Mouse (Mus musculus): ENCODE results near the gene Rtbdn. TPM values are rescaled to one million over a fixed set of nuclear protein-coding genes. Genes with fewer than 3 reads are reported as not detected.

Gene Rtbdn
- polyA plus RNA-seq, 1 experiment from 2014 or later = 0.26 TPM

DNA sequence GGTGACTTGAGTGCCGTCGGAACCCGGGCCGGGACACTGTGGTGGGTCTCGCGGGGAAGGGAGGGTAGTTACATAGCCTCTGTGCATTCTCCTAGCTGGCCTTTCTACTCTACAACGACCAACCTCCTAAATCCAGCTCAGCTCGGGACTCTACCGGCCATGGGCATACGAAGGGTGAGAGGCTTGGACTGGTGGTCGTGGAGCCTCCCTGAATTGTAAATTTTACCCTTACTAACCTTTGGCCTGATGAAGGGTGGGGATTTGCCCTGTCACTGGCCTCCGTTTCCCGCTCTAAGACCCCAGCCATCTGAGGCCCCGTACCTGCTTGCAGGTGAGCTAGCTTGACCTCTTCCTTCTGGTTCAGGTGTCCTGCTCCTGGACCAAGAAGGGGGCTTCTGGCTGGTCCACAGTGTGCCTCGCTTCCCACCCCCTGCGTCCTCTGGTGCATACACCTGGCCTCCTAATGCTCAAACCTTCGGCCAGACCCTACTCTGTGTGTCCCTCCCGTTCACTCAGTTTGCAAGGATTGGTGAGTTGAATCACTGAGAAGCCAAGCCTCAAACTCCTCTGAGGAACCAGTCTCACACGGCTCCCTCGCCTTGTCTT is 37.5 kb upstream of the Rtbdn start:
- H3K36me3 ChIP-seq = no peaks in the 10 kb centered on the region
- H3K4me1 ChIP-seq (replicated peaks) = peaks cover 21% of the 10 kb centered on the region
- 47% methylated on average over 20 of the region's 20 CpGs for WGBS
- H3K27ac ChIP-seq = no peak overlapping the region
- peak overlapping the region; percentile 70 for H3K9ac ChIP-seq
- H3K4me3 ChIP-seq = peak overlapping the region; percentile 61
- H3K9me3 ChIP-seq (replicated peaks) = no peaks in the 10 kb centered on the region
- peaks cover 52% of the 10 kb centered on the region for H3K27me3 ChIP-seq
- peak overlapping the region; percentile 95 for H3K4me2 ChIP-seq
- no peak for ATAC-seq (replicated peaks; ENCODE audit: insufficient number of reproducible peaks, insufficient read depth, low FRiP score, low read depth)

DNA sequence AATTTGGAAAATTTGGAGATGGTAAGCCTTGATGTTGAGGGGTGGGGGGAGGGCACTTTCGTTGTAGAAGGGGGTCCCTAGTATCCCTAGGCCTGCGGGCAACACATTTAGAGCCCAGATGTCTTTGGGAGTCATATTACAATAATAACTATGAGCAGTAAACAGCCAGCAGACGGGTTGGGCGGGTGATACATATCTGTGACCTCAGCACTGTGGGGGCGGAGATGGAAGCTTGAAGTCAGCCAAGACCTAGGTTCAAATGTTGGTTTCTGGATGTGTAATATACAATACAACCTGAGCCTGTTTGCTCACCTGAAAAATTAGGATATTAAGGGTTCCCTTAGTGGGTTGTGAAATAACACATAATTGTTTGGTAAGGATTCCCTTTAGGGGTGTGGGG is 36.8 kb upstream of the Rtbdn start:
- H3K36me3 ChIP-seq = no peaks in the 10 kb centered on the region
- no peak overlapping the region for H3K4me3 ChIP-seq
- H3K4me1 ChIP-seq (replicated peaks) = peaks cover 21% of the 10 kb centered on the region
- H3K27me3 ChIP-seq = peaks cover 57% of the 10 kb centered on the region
- 0 out of 2 replicates have a peak overlapping the region, but pooled peaks have one; percentile 95 for H3K4me2 ChIP-seq
- 78% methylated on average over 5 of the region's 5 CpGs for WGBS
- H3K9me3 ChIP-seq (replicated peaks) = no peaks in the 10 kb centered on the region
- ATAC-seq (replicated peaks; ENCODE audit: insufficient number of reproducible peaks, insufficient read depth, low FRiP score, low read depth) = no peak
- no peak overlapping the region for H3K27ac ChIP-seq
- H3K9ac ChIP-seq = no peak overlapping the region

DNA sequence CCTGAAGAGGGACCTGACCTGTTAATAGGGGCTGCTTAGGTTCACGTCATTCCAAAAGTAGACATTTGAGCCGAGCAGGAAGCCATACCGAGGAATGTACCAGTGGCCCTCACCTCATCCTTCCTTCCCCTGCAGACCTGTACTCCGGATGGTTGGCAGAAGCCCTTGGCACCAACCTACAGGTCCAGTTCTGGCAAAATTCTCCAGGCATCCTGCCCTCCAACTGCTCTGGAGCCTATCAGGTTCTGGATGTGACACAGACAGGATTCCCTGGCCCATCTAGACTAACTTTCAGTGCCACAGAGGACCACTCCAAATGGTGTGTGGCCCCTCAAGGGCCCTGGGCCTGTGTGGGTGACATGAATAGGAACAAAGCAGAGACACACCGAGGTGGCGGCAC is 36.2 kb upstream of the Rtbdn start:
- Histone ChIP-seq H3K27ac (no peak overlapping the region), H3K4me2 (no peak overlapping the region), H3K9me3 (replicated peaks) (no peaks in the 10 kb centered on the region), H3K36me3 (no peaks in the 10 kb centered on the region), H3K4me3 (no peak overlapping the region), H3K27me3 (peaks cover 63% of the 10 kb centered on the region), H3K4me1 (replicated peaks) (peaks cover 21% of the 10 kb centered on the region), H3K9ac (no peak overlapping the region)
- ATAC-seq (replicated peaks; ENCODE audit: insufficient number of reproducible peaks, insufficient read depth, low FRiP score, low read depth) = no peak
- 83% methylated on average over 6 of the region's 6 CpGs for WGBS

DNA sequence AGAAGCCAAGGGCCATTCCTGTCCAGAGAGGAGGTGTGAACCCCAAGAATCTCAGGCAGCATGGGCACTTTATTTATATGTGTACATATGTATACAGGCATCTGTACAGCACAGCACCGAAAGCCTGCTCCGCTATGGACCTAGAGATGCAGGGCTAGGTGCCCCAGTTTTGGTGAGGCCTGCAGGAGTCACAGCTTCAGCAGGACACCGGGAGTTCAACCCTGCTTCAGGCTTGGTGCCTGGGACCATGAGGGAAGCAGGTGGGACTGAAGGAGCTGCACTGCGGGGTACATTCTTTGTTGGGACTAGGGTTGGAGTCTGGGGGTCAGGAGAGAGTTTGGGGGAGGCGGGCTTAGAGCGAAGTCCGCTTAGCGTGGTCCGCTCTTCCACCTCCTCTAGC is 34.9 kb upstream of the Rtbdn start:
- H3K27me3 ChIP-seq = peaks cover 75% of the 10 kb centered on the region
- no peaks in the 10 kb centered on the region for H3K36me3 ChIP-seq
- 86% methylated on average over 9 of the region's 9 CpGs for WGBS
- H3K4me3 ChIP-seq = peak overlapping the region; percentile 49; the same call in 1 of the 2 replicates
- no peaks in the 10 kb centered on the region for H3K9me3 ChIP-seq (replicated peaks)
- H3K4me1 ChIP-seq (replicated peaks) = peaks cover 21% of the 10 kb centered on the region
- no peak for ATAC-seq (replicated peaks; ENCODE audit: insufficient number of reproducible peaks, insufficient read depth, low FRiP score, low read depth)
- H3K9ac ChIP-seq = no peak overlapping the region
- no peak overlapping the region for H3K4me2 ChIP-seq
- H3K27ac ChIP-seq = no peak overlapping the region

DNA sequence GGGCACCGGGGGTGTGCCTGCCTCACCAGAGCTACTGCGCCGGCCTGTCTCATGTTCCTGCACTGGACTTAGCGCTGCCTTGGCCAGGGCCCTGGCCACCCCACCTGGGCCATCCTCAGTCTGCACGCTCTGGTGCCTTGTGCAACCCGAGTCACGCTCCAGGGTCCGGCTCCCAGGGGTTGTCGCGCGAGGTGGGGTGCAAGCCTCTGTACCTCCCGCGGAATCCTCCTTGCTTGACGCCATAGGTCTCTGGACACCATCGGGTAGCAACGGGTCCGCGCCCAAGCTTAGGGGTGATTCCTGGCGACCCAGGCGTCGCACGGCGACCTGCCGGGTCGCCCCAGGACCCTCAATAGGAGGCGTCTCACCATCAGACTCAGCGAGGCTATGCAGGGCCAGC is 34.4 kb upstream of the Rtbdn start:
- Histone ChIP-seq H3K27ac (no peak overlapping the region), H3K27me3 (peaks cover 80% of the 10 kb centered on the region), H3K4me2 (peak overlapping the region; percentile 89), H3K36me3 (no peaks in the 10 kb centered on the region), H3K4me3 (peak overlapping the region; percentile 49), H3K9ac (no peak overlapping the region), H3K4me1 (replicated peaks) (peaks cover 21% of the 10 kb centered on the region), H3K9me3 (replicated peaks) (no peaks in the 10 kb centered on the region)
- ATAC-seq (replicated peaks; ENCODE audit: insufficient number of reproducible peaks, insufficient read depth, low FRiP score, low read depth) = no peak
- WGBS = 23% methylated on average over 27 of the region's 27 CpGs

DNA sequence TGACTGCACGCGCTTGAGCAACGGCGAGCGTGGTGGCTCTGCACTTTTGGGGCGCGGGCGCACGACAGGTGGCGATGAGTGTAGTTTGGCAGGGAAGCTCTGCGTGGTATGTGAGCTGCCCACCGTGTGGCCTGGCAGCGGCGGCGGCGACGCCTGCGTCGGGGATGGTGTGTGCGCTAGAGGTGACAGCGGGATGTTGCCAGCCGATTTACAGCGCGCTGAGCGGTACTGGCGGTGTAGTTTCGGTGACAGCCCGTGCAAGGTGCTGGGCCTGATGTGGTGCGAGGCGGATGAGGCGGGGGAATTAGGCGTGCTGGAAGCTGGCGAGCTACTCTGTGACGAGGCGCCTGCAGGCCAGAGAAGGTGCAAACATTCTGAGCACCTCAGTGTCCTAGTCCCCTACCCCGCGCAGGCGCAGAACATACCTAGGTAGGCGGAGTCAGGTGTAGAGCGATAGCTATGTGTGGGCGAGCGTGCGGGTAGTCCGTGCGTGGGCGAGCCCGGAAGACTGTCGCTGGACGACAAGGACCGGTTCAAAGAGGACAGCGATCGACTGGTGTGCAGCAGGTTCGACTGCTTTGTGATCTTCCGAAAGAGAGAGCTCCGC is 33.8 kb upstream of the Rtbdn start:
- Histone ChIP-seq H3K4me3 (peak overlapping the region; percentile 49), H3K9ac (peak overlapping the region; percentile 27), H3K9me3 (replicated peaks) (no peaks in the 10 kb centered on the region), H3K27ac (no peak overlapping the region), H3K27me3 (peaks cover 86% of the 10 kb centered on the region), H3K36me3 (no peaks in the 10 kb centered on the region), H3K4me2 (peak overlapping the region; percentile 89), H3K4me1 (replicated peaks) (peaks cover 24% of the 10 kb centered on the region)
- ATAC-seq (replicated peaks; ENCODE audit: insufficient number of reproducible peaks, insufficient read depth, low FRiP score, low read depth) = no peak
- WGBS = under 1% methylated on average over 55 of the region's 55 CpGs

DNA sequence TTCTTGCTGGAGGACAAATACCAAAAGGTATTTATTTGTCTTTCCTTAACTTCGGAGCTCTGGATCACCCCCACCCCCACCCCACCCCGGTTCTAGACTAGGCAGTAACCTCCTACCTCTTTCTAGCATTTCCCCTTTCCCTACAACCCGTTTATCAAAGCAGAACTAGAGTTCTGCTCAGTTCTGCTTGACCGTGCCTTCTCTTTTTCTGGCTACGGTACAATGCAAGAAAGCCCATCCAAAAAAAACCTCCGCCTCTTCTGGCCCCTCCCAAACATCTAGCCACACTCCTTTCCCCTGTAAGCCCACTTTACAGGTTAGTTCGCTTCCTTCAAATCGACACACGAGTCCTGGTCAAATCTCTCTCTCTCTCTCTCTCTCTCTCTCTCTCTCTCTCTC is 33.3 kb upstream of the Rtbdn start:
- peak overlapping the region; percentile 89 for H3K4me2 ChIP-seq
- H3K4me3 ChIP-seq = peak overlapping the region; percentile 49
- H3K27me3 ChIP-seq = peaks cover 91% of the 10 kb centered on the region
- no peaks in the 10 kb centered on the region for H3K36me3 ChIP-seq
- peaks cover 24% of the 10 kb centered on the region for H3K4me1 ChIP-seq (replicated peaks)
- ATAC-seq (replicated peaks; ENCODE audit: insufficient number of reproducible peaks, insufficient read depth, low FRiP score, low read depth) = no peak
- peak overlapping the region; percentile 27 for H3K9ac ChIP-seq
- H3K9me3 ChIP-seq (replicated peaks) = no peaks in the 10 kb centered on the region
- H3K27ac ChIP-seq = no peak overlapping the region
- WGBS = 9% methylated on average over 9 of the region's 9 CpGs

DNA sequence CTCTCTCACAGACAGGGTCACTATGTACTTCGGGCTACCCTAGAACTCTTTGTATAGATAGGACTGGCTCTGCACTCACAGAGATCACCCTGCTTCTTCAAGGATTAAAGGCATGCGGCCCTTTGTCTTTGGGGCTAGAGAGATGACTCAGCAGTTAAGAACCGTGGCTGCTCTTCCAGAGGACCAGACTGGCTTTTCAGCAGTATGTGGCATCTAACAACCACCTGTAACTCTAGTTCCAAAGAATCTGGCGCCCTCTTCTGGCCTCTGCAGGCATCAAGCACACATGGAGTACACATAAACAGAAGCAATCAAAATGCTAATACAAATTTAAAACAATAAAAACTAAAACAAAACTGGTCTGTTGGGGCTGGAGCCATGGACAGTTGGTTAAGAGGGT is 32.8 kb upstream of the Rtbdn start:
- no peak for ATAC-seq (replicated peaks; ENCODE audit: insufficient number of reproducible peaks, insufficient read depth, low FRiP score, low read depth)
- H3K4me1 ChIP-seq (replicated peaks) = peaks cover 19% of the 10 kb centered on the region

DNA sequence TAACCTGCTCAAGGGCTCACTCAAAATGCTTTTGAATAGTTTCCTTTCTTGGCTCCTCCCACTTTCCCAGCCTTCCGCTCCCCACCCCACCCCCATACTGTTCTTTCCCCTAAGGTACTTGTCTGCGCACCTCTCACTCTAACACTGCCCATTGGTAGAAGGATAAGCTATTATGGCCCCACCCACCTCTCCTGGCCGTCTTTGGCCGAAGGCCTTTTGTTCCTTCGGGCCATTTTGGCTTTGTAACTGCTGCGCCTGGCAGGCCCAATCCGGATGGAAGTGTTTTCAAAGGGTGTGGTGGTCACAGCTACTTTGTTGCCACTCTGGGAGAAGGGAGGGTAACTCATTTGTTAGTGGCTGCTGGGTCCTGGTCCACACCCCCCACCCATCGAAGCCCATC is 31.5 kb upstream of the Rtbdn start:
- H3K9ac ChIP-seq = no peak overlapping the region
- peaks cover 92% of the 10 kb centered on the region for H3K27me3 ChIP-seq
- no peaks in the 10 kb centered on the region for H3K9me3 ChIP-seq (replicated peaks)
- H3K4me3 ChIP-seq = no peak overlapping the region
- H3K27ac ChIP-seq = no peak overlapping the region
- H3K36me3 ChIP-seq = no peaks in the 10 kb centered on the region
- no peak for ATAC-seq (replicated peaks; ENCODE audit: insufficient number of reproducible peaks, insufficient read depth, low FRiP score, low read depth)
- 82% methylated on average over 8 of the region's 8 CpGs for WGBS
- peaks cover 17% of the 10 kb centered on the region for H3K4me1 ChIP-seq (replicated peaks)
- no peak overlapping the region for H3K4me2 ChIP-seq

More for the DNA sequence above, 32.8 kb upstream of the Rtbdn start:
- H3K27ac ChIP-seq = no peak overlapping the region
- H3K4me3 ChIP-seq = no peak overlapping the region
- no peak overlapping the region for H3K9ac ChIP-seq
- WGBS = 30% methylated on average over 4 of the region's 4 CpGs
- peaks cover 93% of the 10 kb centered on the region for H3K27me3 ChIP-seq
- no peaks in the 10 kb centered on the region for H3K9me3 ChIP-seq (replicated peaks)
- no peaks in the 10 kb centered on the region for H3K36me3 ChIP-seq
- peak overlapping the region; percentile 89 for H3K4me2 ChIP-seq

DNA sequence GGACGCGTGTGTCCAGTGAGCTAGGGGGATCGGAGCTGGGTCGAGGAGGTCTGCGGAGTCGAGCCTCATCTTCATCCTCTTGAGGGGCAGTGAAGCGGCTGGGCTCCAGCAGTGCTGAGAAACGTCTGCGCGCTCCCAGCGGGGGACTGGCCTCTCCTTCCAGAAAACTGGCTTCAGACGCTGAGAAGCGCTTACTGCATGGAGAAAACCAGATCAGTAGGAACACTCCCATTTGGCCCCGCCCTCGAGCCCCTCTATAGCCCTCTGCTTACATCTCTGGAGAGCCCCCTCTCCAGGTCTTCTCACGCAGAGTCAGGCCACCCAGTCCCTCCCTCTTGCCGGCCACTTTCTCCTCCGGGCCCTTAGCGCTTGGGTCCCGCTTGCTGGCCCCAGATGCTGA is 29.0 kb upstream of the Rtbdn start:
- ATAC-seq (replicated peaks; ENCODE audit: insufficient number of reproducible peaks, insufficient read depth, low FRiP score, low read depth) = no peak
- WGBS = 26% methylated on average over 20 of the region's 20 CpGs
- H3K36me3 ChIP-seq = no peaks in the 10 kb centered on the region
- H3K27ac ChIP-seq = no peak overlapping the region
- H3K4me3 ChIP-seq = no peak overlapping the region
- H3K9me3 ChIP-seq (replicated peaks) = no peaks in the 10 kb centered on the region
- H3K27me3 ChIP-seq = peaks cover 79% of the 10 kb centered on the region
- no peak overlapping the region for H3K4me2 ChIP-seq
- peaks cover 18% of the 10 kb centered on the region for H3K4me1 ChIP-seq (replicated peaks)
- H3K9ac ChIP-seq = no peak overlapping the region

DNA sequence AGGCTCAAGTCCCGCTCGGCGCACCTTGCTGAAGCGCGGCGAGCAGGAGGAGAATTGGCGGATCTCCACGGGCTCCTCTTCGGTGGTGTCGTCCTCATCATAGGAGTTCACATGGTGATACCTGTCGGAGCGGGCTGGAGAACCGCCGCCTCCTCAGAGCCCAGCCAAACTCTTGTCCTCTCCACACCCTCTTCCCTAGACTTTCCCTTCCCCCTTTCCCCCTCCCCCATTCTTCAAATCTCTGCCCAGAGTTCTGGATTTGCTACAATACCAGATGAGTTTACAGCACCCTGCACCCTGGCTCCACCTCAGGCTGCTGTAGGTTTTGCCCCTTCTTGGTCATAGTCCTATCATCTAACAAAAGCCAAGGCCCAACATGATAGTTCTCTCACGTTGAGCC is 28.1 kb upstream of the Rtbdn start:
- no peak for ATAC-seq (replicated peaks; ENCODE audit: insufficient number of reproducible peaks, insufficient read depth, low FRiP score, low read depth)
- H3K4me3 ChIP-seq = no peak overlapping the region
- no peaks in the 10 kb centered on the region for H3K36me3 ChIP-seq
- peaks cover 76% of the 10 kb centered on the region for H3K27me3 ChIP-seq
- H3K4me1 ChIP-seq (replicated peaks) = 0 out of 2 replicates have a peak, but pooled peaks cover 10% of the 10 kb centered on the region
- H3K9ac ChIP-seq = no peak overlapping the region
- no peak overlapping the region for H3K4me2 ChIP-seq
- 86% methylated on average over 15 of the region's 15 CpGs for WGBS
- no peak overlapping the region for H3K27ac ChIP-seq
- H3K9me3 ChIP-seq (replicated peaks) = no peaks in the 10 kb centered on the region

DNA sequence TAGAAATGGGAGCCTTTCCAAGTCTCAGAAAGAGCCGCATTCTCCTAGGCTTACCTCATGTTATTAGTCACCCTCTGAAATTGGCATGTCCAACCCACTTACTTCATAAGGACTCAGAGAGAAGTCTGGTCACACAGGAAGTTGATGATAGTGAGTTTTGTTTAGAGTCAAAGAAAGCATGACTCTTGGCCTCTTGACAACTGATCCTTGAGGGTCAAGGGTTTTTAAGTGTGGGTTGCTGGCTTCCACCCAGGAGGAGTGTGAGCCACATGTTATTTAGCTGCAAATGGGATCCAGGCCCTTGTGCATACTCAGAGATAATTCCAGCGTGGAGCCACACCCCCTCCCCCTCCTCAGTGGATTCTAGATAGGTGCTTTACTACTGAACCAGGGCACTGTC is 25.2 kb upstream of the Rtbdn start:
- H3K9me3 ChIP-seq (replicated peaks) = no peaks in the 10 kb centered on the region
- H3K36me3 ChIP-seq = no peaks in the 10 kb centered on the region
- H3K4me1 ChIP-seq (replicated peaks) = 0 out of 2 replicates have a peak, but pooled peaks cover 10% of the 10 kb centered on the region
- ATAC-seq (replicated peaks; ENCODE audit: insufficient number of reproducible peaks, insufficient read depth, low FRiP score, low read depth) = 0 out of 2 replicates have a peak, but pooled peaks have one; percentile 51
- H3K9ac ChIP-seq = no peak overlapping the region
- H3K27me3 ChIP-seq = peaks cover 69% of the 10 kb centered on the region
- H3K4me2 ChIP-seq = no peak overlapping the region
- no peak overlapping the region for H3K27ac ChIP-seq
- 32% methylated on average over 2 of the region's 2 CpGs for WGBS
- no peak overlapping the region for H3K4me3 ChIP-seq

All from heart, embryonic 15.5 days (tissue).